Mouse (Mus musculus) intestine, embryonic 16.5 days (tissue): ENCODE measurements around the gene Sult1b1. TPM values are rescaled to one million over a fixed set of nuclear protein-coding genes. Genes with fewer than 3 reads are reported as not detected.
A peak's percentile ranks its signal among the peaks of the same experiment; 100 is the strongest.

Experiments
- ATAC-seq: fragments of 200-750 bp; cut with Nextera tagmentation; 2 replicates; pipeline ENCODE4 v1.8.0; 2017; ENCODE audit warnings: moderate TSS enrichment, moderate library complexity
- H3K27ac ChIP-seq: fragments of 300-500 bp; sonication (generic); 2 replicates; pipeline ENCODE4 v1.5.1; 2014; ENCODE audit warnings: mild to moderate bottlenecking, low read length
- H3K27me3 ChIP-seq: fragments of 300-500 bp; sonication (generic); replicated peaks from 2 replicates; pipeline ENCODE4 v1.6.1; 2014; ENCODE audit warnings: low read length, control low read depth, mixed read lengths; ENCODE audit not compliant: control insufficient read depth, insufficient read depth
- H3K36me3 ChIP-seq: fragments of 300-500 bp; sonication (generic); 2 replicates; pipeline ENCODE4 v1.6.1; 2014; ENCODE audit warnings: low read length, control low read depth; ENCODE audit not compliant: control insufficient read depth, insufficient read depth
- H3K4me1 ChIP-seq: fragments of 300-500 bp; sonication (generic); 2 replicates; pipeline ENCODE4 v1.6.1; 2014; ENCODE audit warnings: low read length, control low read depth, mixed read lengths; ENCODE audit not compliant: control insufficient read depth, insufficient read depth
- H3K4me2 ChIP-seq: fragments of 300-500 bp; sonication (generic); 2 replicates; pipeline ENCODE4 v1.6.1; 2014; ENCODE audit warnings: low read depth, low read length, control low read depth
- H3K4me3 ChIP-seq: fragments of 300-500 bp; sonication (generic); 2 replicates; pipeline ENCODE4 v1.5.1; 2014; ENCODE audit warnings: mild to moderate bottlenecking, low read length
- H3K9ac ChIP-seq: fragments of 300-500 bp; sonication (generic); 2 replicates; pipeline ENCODE4 v1.6.1; 2014; ENCODE audit warnings: low read depth, low read length
- H3K9me3 ChIP-seq: fragments of 300-500 bp; sonication (generic); 2 replicates; pipeline ENCODE4 v1.6.1; 2016; ENCODE audit warnings: low read length, control low read depth; ENCODE audit not compliant: control insufficient read depth
- WGBS: fragments of 180-500 bp; shearing (Covaris S2); extraction: QIAGEN DNeasy Blood & Tissue Kit; methylation state at CpG from one replicate; pipeline ENCODE4 v1.1.7; 2014; 5-methylcytosine and 5-hydroxymethylcytosine counted together
- polyA plus RNA-seq: library from polyadenylated mRNA; unstranded; fragments of >200 nt; fragmentation: Nextera tagmentation; extraction: Ambion mirVana; gene quantifications from 2 replicates; pipeline ENCODE4 v1.2.1, GENCODE M21; 2015

Sult1b1 gene
- 98.8 and 129 TPM in 2 replicates for polyA plus RNA-seq

GRCm38 (mm10) chr5:87538111-87538510, at the start of gene Sult1b1:
TSS of gene Sult1b1 (minus strand) at chr5:87538195.
- Histone ChIP-seq H3K4me1 (no peaks in the 10 kb centered on the region), H3K4me3 (no peak within 1 kb of the TSS), H3K27ac (no peak within 1 kb of the TSS), H3K9me3 (no peaks in the 10 kb centered on the region), H3K4me2 (no peak within 1 kb of the TSS), H3K9ac (no peak within 1 kb of the TSS), H3K27me3 (no peaks in the 10 kb centered on the region), H3K36me3 (no peaks in the 10 kb centered on the region)
- WGBS = 93% methylated on average over 2 of the region's 2 CpGs
- no peak; the same call in 1 of the 2 replicates for ATAC-seq

- H3K9me3 ChIP-seq = no peaks in the 10 kb centered on the region
- no peaks in the 10 kb centered on the region for H3K4me1 ChIP-seq
- H3K4me2 ChIP-seq = no peak overlapping the region
- H3K36me3 ChIP-seq = no peaks in the 10 kb centered on the region
- H3K27ac ChIP-seq = no peak overlapping the region
- 76% methylated on average over 1 of the region's 1 CpGs for WGBS
- no peak for ATAC-seq
- H3K9ac ChIP-seq = no peak overlapping the region
- no peak overlapping the region for H3K4me3 ChIP-seq
- H3K27me3 ChIP-seq = no peaks in the 10 kb centered on the region
These were observed 42.4 kb upstream of the Sult1b1 start for GRCm38 (mm10) chr5:87580389-87580788.

- 69% methylated on average over 1 of the region's 1 CpGs for WGBS
- Histone ChIP-seq H3K9me3 (no peaks in the 10 kb centered on the region), H3K36me3 (no peaks in the 10 kb centered on the region), H3K27me3 (no peaks in the 10 kb centered on the region), H3K27ac (no peak overlapping the region), H3K4me2 (no peak overlapping the region), H3K9ac (no peak overlapping the region), H3K4me1 (0 out of 2 replicates have a peak, but pooled peaks cover 3% of the 10 kb centered on the region), H3K4me3 (no peak overlapping the region)
- ATAC-seq = no peak
These were observed 36.2 kb upstream of the Sult1b1 start for GRCm38 (mm10) chr5:87574174-87574573.

DNA sequence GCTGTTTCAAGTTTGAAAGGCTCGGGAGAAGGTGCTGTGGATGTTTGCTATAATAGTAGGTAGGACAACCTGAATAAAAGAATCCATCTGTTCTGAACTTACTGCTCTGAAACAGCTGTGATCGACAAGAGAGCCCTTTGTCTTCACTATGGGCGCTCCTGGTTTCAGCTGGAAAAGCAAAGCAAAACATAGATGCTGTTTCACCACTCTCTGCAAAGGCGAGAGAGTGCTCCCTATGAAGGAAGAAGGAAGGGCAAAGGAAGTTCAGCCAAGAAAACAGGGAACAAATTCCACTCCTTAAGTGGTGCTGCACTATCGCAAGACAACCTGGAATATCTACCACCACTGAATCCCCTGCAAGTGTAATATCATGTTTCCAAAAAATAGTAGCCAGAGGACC, 35.5 kb upstream of the Sult1b1 start:
- H3K9ac ChIP-seq = no peak overlapping the region
- H3K36me3 ChIP-seq = no peaks in the 10 kb centered on the region
- H3K27ac ChIP-seq = no peak overlapping the region
- no peak overlapping the region for H3K4me2 ChIP-seq
- no peaks in the 10 kb centered on the region for H3K27me3 ChIP-seq
- 0 out of 2 replicates have a peak, but pooled peaks cover 3% of the 10 kb centered on the region for H3K4me1 ChIP-seq
- WGBS = 54% methylated on average over 5 of the region's 5 CpGs
- no peak for ATAC-seq
- no peak overlapping the region for H3K4me3 ChIP-seq
- H3K9me3 ChIP-seq = no peaks in the 10 kb centered on the region

DNA sequence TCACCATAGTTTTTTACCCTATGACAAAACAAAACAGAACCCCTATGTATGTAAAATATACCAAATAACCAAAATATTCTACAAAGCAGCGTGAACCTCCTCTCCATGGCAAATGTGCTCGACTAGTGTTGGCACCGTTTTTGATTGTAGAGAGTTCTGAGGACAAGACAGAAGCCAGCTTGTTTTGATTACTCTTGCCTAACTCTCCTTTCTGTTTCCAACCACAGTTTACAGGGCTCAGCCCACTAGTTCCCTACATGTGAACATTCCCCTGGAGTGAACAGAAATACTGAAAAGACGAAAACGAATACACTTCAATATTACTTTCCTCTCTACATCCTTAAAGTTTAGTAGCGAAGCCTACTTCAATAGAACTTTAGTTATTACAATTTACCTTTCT, 34.8 kb upstream of the Sult1b1 start:
- no peak for ATAC-seq
- no peak overlapping the region for H3K4me3 ChIP-seq

GRCm38 (mm10) chr5:87568845-87569244, 30.9 kb upstream of the Sult1b1 start, which contains the start of gene Sult1d1:
TSS of gene Sult1d1 (minus strand) at chr5:87569027.
- Histone ChIP-seq H3K4me1 (0 out of 2 replicates have a peak, but pooled peaks cover 3% of the 10 kb centered on the region), H3K27me3 (no peaks in the 10 kb centered on the region), H3K27ac (no peak within 1 kb of the TSS), H3K4me2 (no peak within 1 kb of the TSS), H3K9me3 (no peaks in the 10 kb centered on the region), H3K9ac (no peak within 1 kb of the TSS), H3K4me3 (0 out of 2 replicates have a peak within 1 kb of the TSS, but pooled peaks have one; percentile 14), H3K36me3 (no peaks in the 10 kb centered on the region)
- peak; percentile 98 for ATAC-seq
- 52% methylated on average over 5 of the region's 5 CpGs for WGBS

More for the DNA sequence above, 34.8 kb upstream of the Sult1b1 start:
- Histone ChIP-seq H3K27me3 (no peaks in the 10 kb centered on the region), H3K4me1 (0 out of 2 replicates have a peak, but pooled peaks cover 3% of the 10 kb centered on the region), H3K36me3 (no peaks in the 10 kb centered on the region), H3K27ac (no peak overlapping the region), H3K9me3 (no peaks in the 10 kb centered on the region), H3K9ac (no peak overlapping the region), H3K4me2 (no peak overlapping the region)
- 86% methylated on average over 6 of the region's 6 CpGs for WGBS

- Histone ChIP-seq H3K36me3 (no peaks in the 10 kb centered on the region), H3K4me2 (peak overlapping the region; percentile 17; the same call in 1 of the 2 replicates), H3K27me3 (no peaks in the 10 kb centered on the region), H3K9ac (no peak overlapping the region), H3K4me3 (0 out of 2 replicates have a peak overlapping the region, but pooled peaks have one; percentile 22), H3K9me3 (no peaks in the 10 kb centered on the region), H3K4me1 (no peaks in the 10 kb centered on the region), H3K27ac (no peak overlapping the region)
- no peak for ATAC-seq
- 85% methylated on average over 1 of the region's 1 CpGs for WGBS
These were observed 29.3 kb upstream of the Sult1b1 start for GRCm38 (mm10) chr5:87567306-87567705.

GRCm38 (mm10) chr5:87562966-87563365, 25.0 kb upstream of the Sult1b1 start:
- peak; percentile 92 for ATAC-seq
- H3K27ac ChIP-seq = peak overlapping the region; percentile 60
- H3K4me1 ChIP-seq = no peaks in the 10 kb centered on the region
- H3K4me2 ChIP-seq = no peak overlapping the region
- no peaks in the 10 kb centered on the region for H3K27me3 ChIP-seq
- H3K4me3 ChIP-seq = no peak overlapping the region
- no peaks in the 10 kb centered on the region for H3K36me3 ChIP-seq
- H3K9ac ChIP-seq = no peak overlapping the region
- no peaks in the 10 kb centered on the region for H3K9me3 ChIP-seq

GRCm38 (mm10) chr5:87562526-87562925, 24.5 kb upstream of the Sult1b1 start:
- H3K4me3 ChIP-seq = no peak overlapping the region
- H3K27me3 ChIP-seq = no peaks in the 10 kb centered on the region
- peak; percentile 92 for ATAC-seq
- WGBS = 63% methylated on average over 4 of the region's 4 CpGs
- no peak overlapping the region for H3K9ac ChIP-seq
- no peak overlapping the region for H3K27ac ChIP-seq
- no peaks in the 10 kb centered on the region for H3K9me3 ChIP-seq
- no peaks in the 10 kb centered on the region for H3K36me3 ChIP-seq
- no peaks in the 10 kb centered on the region for H3K4me1 ChIP-seq
- H3K4me2 ChIP-seq = no peak overlapping the region

DNA sequence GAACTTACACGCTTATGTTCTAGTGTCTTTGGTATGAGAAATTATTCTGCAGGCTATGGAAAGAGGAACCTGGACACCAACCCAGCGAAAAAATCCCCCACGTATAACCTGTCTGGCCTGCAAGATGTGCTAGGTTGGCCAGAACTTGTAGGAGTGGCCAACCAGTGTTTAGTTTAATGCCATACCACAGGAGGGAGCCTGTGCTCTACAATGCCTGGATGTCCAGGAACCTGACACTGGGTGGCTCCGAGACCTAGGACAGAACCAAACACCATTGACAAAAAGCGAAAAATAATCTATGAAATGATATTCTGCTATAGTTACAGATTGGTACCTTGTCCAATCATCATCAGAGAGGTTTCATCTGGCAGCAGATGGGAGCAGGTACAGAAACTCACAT, 22.1 kb upstream of the Sult1b1 start:
- H3K9me3 ChIP-seq = no peaks in the 10 kb centered on the region
- no peaks in the 10 kb centered on the region for H3K27me3 ChIP-seq
- WGBS = 72% methylated on average over 5 of the region's 5 CpGs
- no peak overlapping the region for H3K4me2 ChIP-seq
- no peak overlapping the region for H3K27ac ChIP-seq
- no peak overlapping the region for H3K4me3 ChIP-seq
- no peaks in the 10 kb centered on the region for H3K36me3 ChIP-seq
- no peak for ATAC-seq
- no peaks in the 10 kb centered on the region for H3K4me1 ChIP-seq
- no peak overlapping the region for H3K9ac ChIP-seq
